Mouse (Mus musculus) midbrain, embryonic 16.5 days (tissue): ENCODE data around the gene Vmn1r168. TPM values are rescaled to one million over a fixed set of nuclear protein-coding genes. Genes with fewer than 3 reads are reported as not detected.
"Not testable (repeated sequence)": the region's sequence is repeated elsewhere in the genome, so short reads cannot be mapped to it uniquely, and the experiment has no call there.

ENCODE experiments used
- ATAC-seq: fragments of 200-750 bp; cut with Nextera tagmentation; 2 replicates; pipeline ENCODE4 v1.8.0; 2017; ENCODE audit warnings: moderate TSS enrichment
- H3K27ac ChIP-seq: fragments of 300-500 bp; sonication (generic); 2 replicates; pipeline ENCODE4 v1.5.1; 2014; ENCODE audit warnings: mild to moderate bottlenecking, low read length, mixed read lengths
- H3K27me3 ChIP-seq: fragments of 300-500 bp; sonication (generic); 2 replicates; pipeline ENCODE4 v1.6.1; 2014; ENCODE audit warnings: low read depth, low read length, mixed read lengths; ENCODE audit not compliant: control insufficient read depth, insufficient read depth
- H3K36me3 ChIP-seq: fragments of 300-500 bp; sonication (generic); 2 replicates; pipeline ENCODE4 v1.6.1; 2014; ENCODE audit warnings: mild to moderate bottlenecking, low read length, moderate library complexity, mixed read lengths; ENCODE audit not compliant: control insufficient read depth, insufficient read depth
- H3K4me1 ChIP-seq: fragments of 300-500 bp; sonication (generic); 2 replicates; pipeline ENCODE4 v1.6.1; 2014; ENCODE audit warnings: mild to moderate bottlenecking, low read length, mixed read lengths; ENCODE audit not compliant: control insufficient read depth, insufficient read depth
- H3K4me2 ChIP-seq: fragments of 300-500 bp; sonication (generic); 2 replicates; pipeline ENCODE4 v1.6.1; 2014; ENCODE audit warnings: mild to moderate bottlenecking, low read length, mixed read lengths
- H3K4me3 ChIP-seq: fragments of 300-500 bp; sonication (generic); 2 replicates; pipeline ENCODE4 v1.5.1; 2014; ENCODE audit warnings: low read depth, mild to moderate bottlenecking, low read length, moderate library complexity, mixed read lengths
- H3K9ac ChIP-seq: fragments of 300-500 bp; sonication (generic); 2 replicates; pipeline ENCODE4 v1.6.1; 2014; ENCODE audit warnings: low read depth, low read length, mixed read lengths
- H3K9me3 ChIP-seq: fragments of 300-500 bp; sonication (generic); replicated peaks from 2 replicates; pipeline ENCODE4 v1.6.1; 2014; ENCODE audit warnings: mild to moderate bottlenecking, low read length, mixed read lengths; ENCODE audit not compliant: control insufficient read depth, poor library complexity, severe bottlenecking
- WGBS: fragments of 180-500 bp; shearing (Covaris S2); extraction: QIAGEN DNeasy Blood & Tissue Kit; methylation state at CpG from one replicate; pipeline ENCODE4 v1.1.7; 2014; 5-methylcytosine and 5-hydroxymethylcytosine counted together
- polyA plus RNA-seq: library from polyadenylated mRNA; unstranded; fragments of >200 nt; fragmentation: Nextera tagmentation; extraction: Ambion mirVana; gene quantifications from 2 replicates; pipeline ENCODE4 v1.2.1, GENCODE M21; 2015

Gene Vmn1r168
- not detected in 2 replicates for polyA plus RNA-seq

GRCm38 (mm10) chr7:23539432-23539831 is at the start of gene Vmn1r168:
Gene Vmn1r168, plus strand, starts transcription at chr7:23539732.
- H3K4me1 ChIP-seq, H3K9ac ChIP-seq, H3K9me3 ChIP-seq, H3K4me3 ChIP-seq, ATAC-seq, H3K27me3 ChIP-seq, H3K4me2 ChIP-seq, H3K27ac ChIP-seq, H3K36me3 ChIP-seq: not testable (repeated sequence)
- WGBS, result no CpG with 5 or more reads among the region's 1 CpGs

- not testable (repeated sequence) for H3K27ac ChIP-seq, H3K4me3 ChIP-seq, H3K9me3 ChIP-seq, H3K4me2 ChIP-seq, H3K4me1 ChIP-seq, H3K27me3 ChIP-seq, H3K9ac ChIP-seq, ATAC-seq, H3K36me3 ChIP-seq
- WGBS, result 89% methylated on average over 2 of the region's 2 CpGs
These were observed 32.4 kb upstream of the Vmn1r168 start, which contains the start of gene Vmn1r167 for GRCm38 (mm10) chr7:23507106-23507505. Gene Vmn1r167, minus strand, starts transcription at chr7:23507206.

- WGBS, result 71% methylated on average over 1 of the region's 2 CpGs
- not testable (repeated sequence) for H3K9me3 ChIP-seq
These were observed 35.7 kb downstream of the Vmn1r168 start, which contains the start of gene Vmn1r169 for GRCm38 (mm10) chr7:23575226-23575625. Gene Vmn1r169, plus strand, starts transcription at chr7:23575526.

More at GRCm38 (mm10) chr7:23575226-23575625, 35.7 kb downstream of the Vmn1r168 start, which contains the start of gene Vmn1r169:
- not testable (repeated sequence) for H3K4me2 ChIP-seq, H3K4me1 ChIP-seq, ATAC-seq, H3K9ac ChIP-seq, H3K36me3 ChIP-seq, H3K27ac ChIP-seq, H3K27me3 ChIP-seq, H3K4me3 ChIP-seq

Other genes starting within 250 kb of the Vmn1r168 start
- not detected in 2 replicates for gene Nlrp4e, start 238.5 kb upstream of the Vmn1r168 start, polyA plus RNA-seq
- gene Nlrp5, start 153.8 kb upstream of the Vmn1r168 start, polyA plus RNA-seq, result not detected in 2 replicates
- gene Vmn1r167, start 32.5 kb upstream of the Vmn1r168 start, polyA plus RNA-seq, result not detected in 2 replicates
- gene Vmn1r169, start 35.8 kb downstream of the Vmn1r168 start, polyA plus RNA-seq, result not detected in 2 replicates
- not detected in 2 replicates for gene Vmn1r170, start 66.4 kb downstream of the Vmn1r168 start, polyA plus RNA-seq
- gene Vmn1r171, start 91.0 kb downstream of the Vmn1r168 start, polyA plus RNA-seq, result not detected in 2 replicates
- gene Vmn1r172, start 118.6 kb downstream of the Vmn1r168 start, polyA plus RNA-seq, result not detected in 2 replicates
- gene Vmn1r173, start 161.0 kb downstream of the Vmn1r168 start, polyA plus RNA-seq, result not detected in 2 replicates
- gene Vmn1r174, start 212.5 kb downstream of the Vmn1r168 start, polyA plus RNA-seq, result not detected in 2 replicates